Mouse (Mus musculus) intestine, embryonic 14.5 days (tissue): Measurements from ENCODE around the gene Metap1d. TPM values are rescaled to one million over a fixed set of nuclear protein-coding genes. Genes with fewer than 3 reads are reported as not detected.

Source experiments
- ATAC-seq: fragments of 200-750 bp; cut with Nextera tagmentation; replicated peaks from 2 replicates; pipeline ENCODE4 v1.8.0; 2017; ENCODE audit warnings: low read depth, moderate number of reproducible peaks, moderate TSS enrichment, moderate library complexity; ENCODE audit not compliant: low FRiP score, low TSS enrichment
- DNase-seq: peaks from one replicate; pipeline ENCODE4 v3.0.0-alpha.2; 2018; ENCODE audit warnings: low spot score
- H3K27ac ChIP-seq: fragments of 300-500 bp; sonication (generic); 2 replicates; pipeline ENCODE4 v1.5.1; 2014; ENCODE audit warnings: low read depth, mild to moderate bottlenecking, control low read depth
- H3K27me3 ChIP-seq: fragments of 300-500 bp; sonication (generic); replicated peaks from 2 replicates; pipeline ENCODE4 v1.6.1; 2014; ENCODE audit warnings: low read length, control low read depth; ENCODE audit not compliant: control insufficient read depth, insufficient read depth
- H3K36me3 ChIP-seq: fragments of 300-500 bp; sonication (generic); 2 replicates; pipeline ENCODE4 v1.6.1; 2014; ENCODE audit warnings: low read length, control low read depth; ENCODE audit not compliant: control insufficient read depth, insufficient read depth
- H3K4me1 ChIP-seq: fragments of 300-500 bp; sonication (generic); replicated peaks from 2 replicates; pipeline ENCODE4 v1.6.1; 2014; ENCODE audit warnings: low read length, control low read depth, mixed read lengths; ENCODE audit not compliant: control insufficient read depth, insufficient read depth
- H3K4me2 ChIP-seq: fragments of 300-500 bp; sonication (generic); 2 replicates; pipeline ENCODE4 v1.6.1; 2014; ENCODE audit warnings: low read length
- H3K4me3 ChIP-seq: fragments of 300-500 bp; sonication (generic); 2 replicates; pipeline ENCODE4 v1.5.1; 2014; ENCODE audit warnings: low read depth, low read length, control low read depth, mixed read lengths
- H3K9ac ChIP-seq: fragments of 300-500 bp; sonication (generic); 2 replicates; pipeline ENCODE4 v1.6.1; 2014; ENCODE audit warnings: mild to moderate bottlenecking, low read length
- H3K9me3 ChIP-seq: fragments of 300-500 bp; sonication (generic); 2 replicates; pipeline ENCODE4 v1.6.1; 2016; ENCODE audit warnings: low read length, control low read depth; ENCODE audit not compliant: control insufficient read depth
- WGBS: fragments of 180-500 bp; shearing (Covaris S2); extraction: QIAGEN DNeasy Blood & Tissue Kit; methylation state at CpG from one replicate; pipeline ENCODE4 v1.1.7; 2014; 5-methylcytosine and 5-hydroxymethylcytosine counted together
- polyA plus RNA-seq: library from polyadenylated mRNA; unstranded; fragments of >200 nt; fragmentation: Nextera tagmentation; extraction: Ambion mirVana; gene quantifications from 2 replicates; pipeline ENCODE4 v1.2.1, GENCODE M21; 2014

The Metap1d gene
- polyA plus RNA-seq, 1 experiment from 2014 or later, result 41.2 TPM

- WGBS, result 63% methylated on average over 3 of the region's 3 CpGs
- H3K9me3 ChIP-seq, result no peaks in the 10 kb centered on the region
- no peak for ATAC-seq
These were observed 9.5 kb downstream of the Metap1d start for GRCm38 (mm10) chr2:71462553-71462952.

GRCm38 (mm10) chr2:71466103-71466502 is 13.0 kb downstream of the Metap1d start:
- DNase-seq, result no peak

More at GRCm38 (mm10) chr2:71462553-71462952, 9.5 kb downstream of the Metap1d start:
- Histone ChIP-seq H3K9ac (no peak overlapping the region), H3K27ac (no peak overlapping the region), H3K4me2 (no peak overlapping the region), H3K36me3 (no peaks in the 10 kb centered on the region), H3K4me3 (no peak overlapping the region), H3K4me1 (no peaks in the 10 kb centered on the region), H3K27me3 (no peaks in the 10 kb centered on the region)
- no peak for DNase-seq

GRCm38 (mm10) chr2:71466861-71467450 is 13.9 kb downstream of the Metap1d start:
- DNase-seq (no peak), ATAC-seq (no peak)
- H3K27ac ChIP-seq, result no peak overlapping the region
- H3K4me3 ChIP-seq, result no peak overlapping the region
- no peaks in the 10 kb centered on the region for H3K36me3 ChIP-seq
- no peaks in the 10 kb centered on the region for H3K4me1 ChIP-seq
- 69% methylated on average over 11 of the region's 11 CpGs for WGBS
- H3K4me2 ChIP-seq, result no peak overlapping the region
- H3K9ac ChIP-seq, result no peak overlapping the region
- no peaks in the 10 kb centered on the region for H3K27me3 ChIP-seq
- H3K9me3 ChIP-seq, result no peaks in the 10 kb centered on the region

More at GRCm38 (mm10) chr2:71466103-71466502, 13.0 kb downstream of the Metap1d start:
- Histone ChIP-seq H3K9me3 (no peaks in the 10 kb centered on the region), H3K36me3 (no peaks in the 10 kb centered on the region), H3K4me3 (no peak overlapping the region), H3K27me3 (no peaks in the 10 kb centered on the region), H3K4me1 (no peaks in the 10 kb centered on the region), H3K27ac (no peak overlapping the region), H3K9ac (no peak overlapping the region), H3K4me2 (no peak overlapping the region)
- ATAC-seq, result no peak
- WGBS, result 29% methylated on average over 6 of the region's 6 CpGs

- 91% methylated on average over 6 of the region's 6 CpGs for WGBS
- H3K9ac ChIP-seq, result no peak overlapping the region
- no peaks in the 10 kb centered on the region for H3K27me3 ChIP-seq
- peaks cover 11% of the 10 kb centered on the region for H3K4me1 ChIP-seq
- no peaks in the 10 kb centered on the region for H3K36me3 ChIP-seq
- ATAC-seq (no peak), DNase-seq (no peak)
- no peak overlapping the region for H3K4me2 ChIP-seq
- no peak overlapping the region for H3K4me3 ChIP-seq
- H3K9me3 ChIP-seq, result no peaks in the 10 kb centered on the region
- H3K27ac ChIP-seq, result no peak overlapping the region
These were observed 18.0 kb downstream of the Metap1d start for GRCm38 (mm10) chr2:71471094-71471493.

- ATAC-seq (no peak), DNase-seq (no peak)
- Histone ChIP-seq H3K9ac (no peak overlapping the region), H3K27ac (no peak overlapping the region), H3K4me3 (no peak overlapping the region), H3K9me3 (no peaks in the 10 kb centered on the region), H3K4me2 (no peak overlapping the region), H3K4me1 (peaks cover 11% of the 10 kb centered on the region), H3K36me3 (no peaks in the 10 kb centered on the region), H3K27me3 (no peaks in the 10 kb centered on the region)
- 40% methylated on average over 7 of the region's 7 CpGs for WGBS
These were observed 20.8 kb downstream of the Metap1d start for GRCm38 (mm10) chr2:71473830-71474229.

- WGBS, result 37% methylated on average over 7 of the region's 7 CpGs
- H3K9ac ChIP-seq, result no peak overlapping the region
- no peaks in the 10 kb centered on the region for H3K27me3 ChIP-seq
- no peaks in the 10 kb centered on the region for H3K9me3 ChIP-seq
- H3K36me3 ChIP-seq, result no peaks in the 10 kb centered on the region
- H3K4me3 ChIP-seq, result no peak overlapping the region
- DNase-seq (no peak), ATAC-seq (no peak)
- H3K4me2 ChIP-seq, result no peak overlapping the region
- peaks cover 11% of the 10 kb centered on the region for H3K4me1 ChIP-seq
- H3K27ac ChIP-seq, result no peak overlapping the region
These were observed 21.3 kb downstream of the Metap1d start for GRCm38 (mm10) chr2:71474345-71474744.

- no peak overlapping the region for H3K4me2 ChIP-seq
- no peaks in the 10 kb centered on the region for H3K36me3 ChIP-seq
- no peak overlapping the region for H3K27ac ChIP-seq
- no peaks in the 10 kb centered on the region for H3K27me3 ChIP-seq
- peaks cover 11% of the 10 kb centered on the region for H3K4me1 ChIP-seq
- no peak for DNase-seq
- WGBS, result 58% methylated on average over 10 of the region's 10 CpGs
- no peak overlapping the region for H3K9ac ChIP-seq
- H3K4me3 ChIP-seq, result no peak overlapping the region
- no peaks in the 10 kb centered on the region for H3K9me3 ChIP-seq
- no peak for ATAC-seq
These were observed 22.2 kb downstream of the Metap1d start for GRCm38 (mm10) chr2:71475311-71475710.

- Histone ChIP-seq H3K27ac (no peak overlapping the region), H3K4me3 (no peak overlapping the region), H3K4me1 (peaks cover 11% of the 10 kb centered on the region), H3K27me3 (no peaks in the 10 kb centered on the region), H3K9me3 (no peaks in the 10 kb centered on the region), H3K9ac (no peak overlapping the region), H3K4me2 (no peak overlapping the region), H3K36me3 (no peaks in the 10 kb centered on the region)
- no peak for ATAC-seq
- no peak for DNase-seq
- WGBS, result 81% methylated on average over 4 of the region's 4 CpGs
These were observed 22.7 kb downstream of the Metap1d start for GRCm38 (mm10) chr2:71475760-71476159.

GRCm38 (mm10) chr2:71477787-71478186 is 24.7 kb downstream of the Metap1d start:
- Histone ChIP-seq H3K4me3 (no peak overlapping the region), H3K4me2 (no peak overlapping the region), H3K27ac (no peak overlapping the region), H3K36me3 (no peaks in the 10 kb centered on the region), H3K9me3 (no peaks in the 10 kb centered on the region), H3K27me3 (no peaks in the 10 kb centered on the region), H3K9ac (no peak overlapping the region), H3K4me1 (peaks cover 11% of the 10 kb centered on the region)
- DNase-seq (no peak), ATAC-seq (no peak)
